Mouse (Mus musculus) liver, embryonic 14.5 days (tissue): Measurements from ENCODE around the gene Nxpe4. TPM values are rescaled to one million over a fixed set of nuclear protein-coding genes. Genes with fewer than 3 reads are reported as not detected.
"Not testable (repeated sequence)": the region's sequence is repeated elsewhere in the genome, so short reads cannot be mapped to it uniquely, and the experiment has no call there.

ENCODE experiments used
- ATAC-seq: fragments of 200-750 bp; cut with Nextera tagmentation; 2 replicates; pipeline ENCODE4 v1.8.0; 2017; ENCODE audit warnings: moderate number of reproducible peaks, mild to moderate bottlenecking, moderate library complexity; ENCODE audit not compliant: insufficient read depth
- DNase-seq, 3 experiments: peaks; one replicate each; pipeline ENCODE4 v3.0.0-alpha.2; 2012 to 2013; ENCODE audit warnings: low read depth in 3 of 3, low spot score in 3 of 3
- H3K27ac ChIP-seq: fragments of 300-500 bp; sonication (generic); 2 replicates; pipeline ENCODE4 v1.5.1; 2014; ENCODE audit warnings: moderate library complexity, mild to moderate bottlenecking, control low read depth, inconsistent platforms
- H3K27me3 ChIP-seq: fragments of 300-500 bp; sonication (generic); 2 replicates; pipeline ENCODE4 v1.6.1; 2014; ENCODE audit warnings: mild to moderate bottlenecking, low read length, moderate library complexity; ENCODE audit not compliant: control insufficient read depth, insufficient read depth
- H3K36me3 ChIP-seq: fragments of 300-500 bp; sonication (generic); replicated peaks from 2 replicates; pipeline ENCODE4 v1.6.1; 2014; ENCODE audit warnings: low read depth; ENCODE audit not compliant: control insufficient read depth, insufficient read depth
- H3K4me1 ChIP-seq, 2 experiments: fragments of 200-500 bp in 1 of 2; fragments of 300-500 bp in 1 of 2; sonication (generic) in 1 of 2; replicated peaks; 2 replicates each; pipeline ENCODE4 v1.6.1; 2012 to 2014; ENCODE audit warnings: antibody characterized with exemption in 1 of 2, inconsistent platforms in 1 of 2, low read length in 1 of 2; ENCODE audit not compliant: control insufficient read depth in 2 of 2, insufficient read depth in 2 of 2
- H3K4me2 ChIP-seq: fragments of 300-500 bp; sonication (generic); 2 replicates; pipeline ENCODE4 v1.6.1; 2014; ENCODE audit warnings: low read depth, mild to moderate bottlenecking, control low read depth, moderate library complexity
- H3K4me3 ChIP-seq, 2 experiments: fragments of 200-500 bp in 1 of 2; fragments of 300-500 bp in 1 of 2; sonication (generic) in 1 of 2; 2 replicates each; pipeline ENCODE4 v1.5.1; 2012 to 2014; ENCODE audit warnings: low read depth in 2 of 2, low read length in 2 of 2, mild to moderate bottlenecking in 2 of 2, control low read depth in 1 of 2, inconsistent platforms in 1 of 2, moderate library complexity in 1 of 2; ENCODE audit not compliant: insufficient read depth in 1 of 2
- H3K9ac ChIP-seq: fragments of 300-500 bp; sonication (generic); replicated peaks from 2 replicates; pipeline ENCODE4 v1.6.1; 2014; ENCODE audit warnings: mild to moderate bottlenecking, control low read depth, moderate library complexity
- H3K9me3 ChIP-seq: fragments of 300-500 bp; sonication (generic); 2 replicates; pipeline ENCODE4 v1.6.1; 2016; ENCODE audit warnings: low read length, mixed read lengths; ENCODE audit not compliant: control insufficient read depth
- CTCF ChIP-seq: IDR thresholded peaks from 2 replicates; pipeline ENCODE4 v1.5.1; 2016; ENCODE audit warnings: antibody characterized with exemption, low read depth, control low read depth
- EP300 ChIP-seq: IDR thresholded peaks from 2 replicates; pipeline ENCODE4 v1.6.1; 2016; ENCODE audit warnings: antibody characterized with exemption, low read depth
- WGBS: fragments of 180-500 bp; shearing (Covaris S2); extraction: QIAGEN DNeasy Blood & Tissue Kit; methylation state at CpG from one replicate; pipeline ENCODE4 v1.1.7; 2014; ENCODE audit not compliant: insufficient replicate concordance; 5-methylcytosine and 5-hydroxymethylcytosine counted together
- polyA plus RNA-seq, 2 experiments: library from polyadenylated mRNA; depleted of rRNA in 1 of 2; stranded (reverse) in 1 of 2; unstranded in 1 of 2; fragments of >200 nt; fragmentation: Nextera tagmentation in 1 of 2; extraction: Ambion mirVana in 1 of 2; gene quantifications; 2 replicates each; pipeline versions ENCODE4 v1.2.1 to v1.2.3; 2012 to 2014

The Nxpe4 gene
- polyA plus RNA-seq, 2 experiments, result 6.2 to 8.3 TPM

DNA sequence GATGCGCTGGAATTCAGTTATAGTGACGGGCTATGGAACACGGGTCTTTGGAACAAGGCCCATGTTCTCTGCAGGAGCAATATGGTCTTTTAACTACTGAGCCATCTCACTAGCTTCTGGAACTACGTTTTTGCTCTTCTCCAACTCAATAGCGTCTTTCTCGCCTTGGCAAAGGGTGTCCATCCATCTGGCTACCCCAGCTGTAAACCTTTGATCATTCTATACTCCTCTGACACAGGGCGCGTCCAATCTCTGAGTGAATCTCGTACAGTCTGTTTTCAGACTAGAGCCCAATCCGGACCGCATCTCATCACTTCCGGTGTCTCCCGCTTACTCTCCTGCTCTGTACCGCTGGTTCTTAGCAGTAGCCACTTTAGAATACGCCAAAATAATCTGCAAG lies 115.0 kb downstream of the Nxpe4 start:
- DNase-seq (no peak), ATAC-seq (no peak)
- H3K27me3 ChIP-seq, result no peaks in the 10 kb centered on the region
- H3K9ac ChIP-seq, result no peak overlapping the region
- no peak overlapping the region for H3K4me2 ChIP-seq
- H3K27ac ChIP-seq, result no peak overlapping the region
- no peaks in the 10 kb centered on the region for H3K36me3 ChIP-seq
- H3K9me3 ChIP-seq, result no peaks in the 10 kb centered on the region
- 77% methylated on average over 15 of the region's 15 CpGs for WGBS
- no peak for TF ChIP-seq CTCF
- no peak for TF ChIP-seq EP300
- no peaks in the 10 kb centered on the region for H3K4me1 ChIP-seq
- no peak overlapping the region for H3K4me3 ChIP-seq

DNA sequence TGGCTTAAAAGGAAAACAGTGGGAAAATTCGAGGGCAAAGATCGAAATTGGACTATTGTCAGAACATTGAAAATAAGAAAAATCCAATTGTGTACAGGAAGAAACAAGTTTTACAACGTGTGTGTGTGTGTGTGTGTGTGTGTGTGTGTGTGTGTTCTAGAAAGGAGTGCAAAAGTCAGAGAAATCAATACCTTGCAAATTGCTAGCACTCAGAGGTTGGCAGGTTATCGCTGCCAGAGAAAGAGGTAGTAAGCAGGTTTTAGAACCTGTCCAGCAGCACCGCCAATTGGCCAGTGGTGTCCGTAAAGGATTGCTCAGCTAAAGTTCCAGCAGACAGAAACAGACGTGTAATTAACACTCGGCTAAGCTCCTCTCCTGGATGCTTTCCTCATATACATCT lies 122.4 kb downstream of the Nxpe4 start:
- DNase-seq (no peak), ATAC-seq (no peak)
- no peaks in the 10 kb centered on the region for H3K4me1 ChIP-seq
- H3K4me3 ChIP-seq, result no peak overlapping the region
- H3K27me3 ChIP-seq, result no peaks in the 10 kb centered on the region
- H3K9me3 ChIP-seq, result no peaks in the 10 kb centered on the region
- no peaks in the 10 kb centered on the region for H3K36me3 ChIP-seq
- WGBS, result 63% methylated on average over 8 of the region's 8 CpGs
- no peak overlapping the region for H3K27ac ChIP-seq
- no peak overlapping the region for H3K4me2 ChIP-seq
- TF ChIP-seq EP300, result no peak
- no peak for TF ChIP-seq CTCF
- H3K9ac ChIP-seq, result no peak overlapping the region

GRCm38 (mm10) chr9:48290281-48290680 lies 128.5 kb downstream of the Nxpe4 start:
- no peak overlapping the region for H3K27ac ChIP-seq
- WGBS, result 54% methylated on average over 1 of the region's 1 CpGs

GRCm38 (mm10) chr9:48294754-48295153 lies 132.9 kb downstream of the Nxpe4 start:
- Histone ChIP-seq H3K9me3 (no peaks in the 10 kb centered on the region), H3K4me3 (no peak overlapping the region), H3K9ac (no peak overlapping the region), H3K4me2 (no peak overlapping the region), H3K27me3 (no peaks in the 10 kb centered on the region), H3K27ac (no peak overlapping the region), H3K36me3 (no peaks in the 10 kb centered on the region), H3K4me1 (no peaks in the 10 kb centered on the region)
- 37% methylated on average over 2 of the region's 2 CpGs for WGBS
- ATAC-seq, result no peak
- no peak for TF ChIP-seq EP300
- no peak for TF ChIP-seq CTCF
- DNase-seq, result no peak

More at GRCm38 (mm10) chr9:48290281-48290680, 128.5 kb downstream of the Nxpe4 start:
- TF ChIP-seq EP300 (no peak), CTCF (no peak)
- Histone ChIP-seq H3K4me3 (no peak overlapping the region), H3K4me2 (no peak overlapping the region), H3K4me1 (no peaks in the 10 kb centered on the region), H3K27me3 (no peaks in the 10 kb centered on the region), H3K9me3 (no peaks in the 10 kb centered on the region), H3K36me3 (no peaks in the 10 kb centered on the region), H3K9ac (no peak overlapping the region)
- ATAC-seq (no peak), DNase-seq (no peak)

GRCm38 (mm10) chr9:48298983-48299382 lies 137.2 kb downstream of the Nxpe4 start:
- Histone ChIP-seq H3K4me1 (no peaks in the 10 kb centered on the region), H3K9ac (no peak overlapping the region), H3K4me2 (no peak overlapping the region), H3K36me3 (no peaks in the 10 kb centered on the region), H3K9me3 (no peaks in the 10 kb centered on the region), H3K27me3 (no peaks in the 10 kb centered on the region), H3K27ac (no peak overlapping the region), H3K4me3 (no peak overlapping the region)
- 68% methylated on average over 7 of the region's 7 CpGs for WGBS
- DNase-seq, result no peak
- ATAC-seq, result no peak
- TF ChIP-seq CTCF (no peak), EP300 (no peak)

GRCm38 (mm10) chr9:48303564-48303963 lies 141.7 kb downstream of the Nxpe4 start:
- not testable (repeated sequence) for H3K4me1 ChIP-seq, H3K4me3 ChIP-seq, H3K27me3 ChIP-seq, H3K4me2 ChIP-seq, H3K36me3 ChIP-seq, ATAC-seq, H3K9ac ChIP-seq, H3K9me3 ChIP-seq, DNase-seq, H3K27ac ChIP-seq
- WGBS, result 50% methylated on average over 5 of the region's 5 CpGs
